Mouse (Mus musculus) kidney, embryonic 16.5 days (tissue): Measurements from ENCODE around the gene Sel1l3. TPM values are rescaled to one million over a fixed set of nuclear protein-coding genes. Genes with fewer than 3 reads are reported as not detected.

ENCODE experiments used
- ATAC-seq: fragments of 200-750 bp; cut with Nextera tagmentation; 2 replicates; pipeline ENCODE4 v1.8.0; 2017; ENCODE audit warnings: moderate TSS enrichment; ENCODE audit not compliant: low FRiP score, low TSS enrichment
- H3K27ac ChIP-seq: fragments of 300-500 bp; sonication (generic); 2 replicates; pipeline ENCODE4 v1.5.1; 2014; ENCODE audit warnings: low read length
- H3K27me3 ChIP-seq: fragments of 300-500 bp; sonication (generic); 2 replicates; pipeline ENCODE4 v1.6.1; 2014; ENCODE audit warnings: low read length, control low read depth, mixed read lengths; ENCODE audit not compliant: insufficient read depth
- H3K36me3 ChIP-seq: fragments of 300-500 bp; sonication (generic); 2 replicates; pipeline ENCODE4 v1.6.1; 2014; ENCODE audit warnings: low read length, control low read depth, mixed read lengths; ENCODE audit not compliant: insufficient read depth
- H3K4me1 ChIP-seq: fragments of 300-500 bp; sonication (generic); 2 replicates; pipeline ENCODE4 v1.6.1; 2014; ENCODE audit warnings: low read length, control low read depth, mixed read lengths; ENCODE audit not compliant: insufficient read depth
- H3K4me2 ChIP-seq: fragments of 300-500 bp; sonication (generic); replicated peaks from 2 replicates; pipeline ENCODE4 v1.6.1; 2014; ENCODE audit warnings: low read depth, low read length
- H3K4me3 ChIP-seq: fragments of 300-500 bp; sonication (generic); 2 replicates; pipeline ENCODE4 v1.5.1; 2014; ENCODE audit warnings: mild to moderate bottlenecking, low read length
- H3K9ac ChIP-seq: fragments of 300-500 bp; sonication (generic); replicated peaks from 2 replicates; pipeline ENCODE4 v1.6.1; 2014; ENCODE audit warnings: low read length
- H3K9me3 ChIP-seq: fragments of 300-500 bp; sonication (generic); 2 replicates; pipeline ENCODE4 v1.6.1; 2016; ENCODE audit warnings: low read length, control low read depth
- WGBS: fragments of 180-500 bp; shearing (Covaris S2); extraction: QIAGEN DNeasy Blood & Tissue Kit; methylation state at CpG from one replicate; pipeline ENCODE4 v1.1.7; 2014; 5-methylcytosine and 5-hydroxymethylcytosine counted together
- polyA plus RNA-seq: library from polyadenylated mRNA; unstranded; fragments of >200 nt; fragmentation: Nextera tagmentation; extraction: Ambion mirVana; gene quantifications from 2 replicates; pipeline ENCODE4 v1.2.1, GENCODE M21; 2015

Sel1l3 gene
- polyA plus RNA-seq, 1 experiment from 2014 or later: 18.9 TPM

GRCm38 (mm10) chr5:53091331-53091730 is 122.4 kb downstream of the Sel1l3 start:
- 70% methylated on average over 3 of the region's 3 CpGs for WGBS
- no peaks in the 10 kb centered on the region for H3K27me3 ChIP-seq
- ATAC-seq: no peak
- no peaks in the 10 kb centered on the region for H3K9me3 ChIP-seq
- H3K4me1 ChIP-seq: no peaks in the 10 kb centered on the region
- H3K9ac ChIP-seq: no peak overlapping the region
- H3K27ac ChIP-seq: no peak overlapping the region
- H3K36me3 ChIP-seq: no peaks in the 10 kb centered on the region
- no peak overlapping the region for H3K4me3 ChIP-seq
- no peak overlapping the region for H3K4me2 ChIP-seq

GRCm38 (mm10) chr5:53087452-53087851 is 126.3 kb downstream of the Sel1l3 start:
- Histone ChIP-seq H3K9ac (no peak overlapping the region), H3K4me2 (no peak overlapping the region), H3K4me3 (no peak overlapping the region), H3K36me3 (no peaks in the 10 kb centered on the region), H3K4me1 (no peaks in the 10 kb centered on the region), H3K9me3 (no peaks in the 10 kb centered on the region), H3K27me3 (no peaks in the 10 kb centered on the region), H3K27ac (no peak overlapping the region)
- 85% methylated on average over 7 of the region's 7 CpGs for WGBS
- no peak for ATAC-seq

- Histone ChIP-seq H3K9ac (no peak overlapping the region), H3K27me3 (no peaks in the 10 kb centered on the region), H3K4me3 (no peak overlapping the region), H3K4me1 (no peaks in the 10 kb centered on the region), H3K9me3 (no peaks in the 10 kb centered on the region), H3K4me2 (no peak overlapping the region), H3K27ac (no peak overlapping the region), H3K36me3 (no peaks in the 10 kb centered on the region)
- no peak for ATAC-seq
- WGBS: 55% methylated on average over 4 of the region's 4 CpGs
Observed at GRCm38 (mm10) chr5:53078453-53078852, 135.3 kb downstream of the Sel1l3 start.

GRCm38 (mm10) chr5:53074553-53074952 is 139.2 kb downstream of the Sel1l3 start:
- Histone ChIP-seq H3K4me2 (no peak overlapping the region), H3K27ac (no peak overlapping the region), H3K4me1 (no peaks in the 10 kb centered on the region), H3K4me3 (no peak overlapping the region), H3K9me3 (no peaks in the 10 kb centered on the region), H3K9ac (no peak overlapping the region), H3K36me3 (no peaks in the 10 kb centered on the region), H3K27me3 (no peaks in the 10 kb centered on the region)
- ATAC-seq: no peak
- 65% methylated on average over 6 of the region's 6 CpGs for WGBS

- ATAC-seq: no peak
- Histone ChIP-seq H3K36me3 (no peaks in the 10 kb centered on the region), H3K9ac (no peak overlapping the region), H3K4me2 (no peak overlapping the region), H3K9me3 (no peaks in the 10 kb centered on the region), H3K4me1 (no peaks in the 10 kb centered on the region), H3K27me3 (no peaks in the 10 kb centered on the region), H3K4me3 (no peak overlapping the region), H3K27ac (no peak overlapping the region)
- WGBS: 90% methylated on average over 9 of the region's 9 CpGs
Observed at GRCm38 (mm10) chr5:53061532-53062130, 152.1 kb downstream of the Sel1l3 start.

Other genes with a start within 250 kb of the Sel1l3 start
- 0.64 and 2.5 TPM in 2 replicates for gene Slc34a2, start 175.8 kb downstream of the Sel1l3 start, polyA plus RNA-seq
- gene Smim20, start 53.2 kb upstream of the Sel1l3 start, polyA plus RNA-seq: 98.2 and 98.5 TPM in 2 replicates